Mouse (Mus musculus) bone marrow macrophage, adult 2 months (primary cell): Measurements from ENCODE around the gene Hist1h4d. TPM values are rescaled to one million over a fixed set of nuclear protein-coding genes. Genes with fewer than 3 reads are reported as not detected.
"Not testable (repeated sequence)": the region's sequence is repeated elsewhere in the genome, so short reads cannot be mapped to it uniquely, and the experiment has no call there.

Experiments used
- H3K27ac ChIP-seq: 2 replicates; pipeline ENCODE4 v1.5.1; 2012; ENCODE audit warnings: low read depth, low read length; ENCODE audit not compliant: insufficient read depth
- H3K4me1 ChIP-seq: 2 replicates; pipeline ENCODE4 v1.6.1; 2012; ENCODE audit warnings: low read length; ENCODE audit not compliant: control insufficient read depth, insufficient read depth
- H3K4me3 ChIP-seq: 2 replicates; pipeline ENCODE4 v1.5.1; 2012; ENCODE audit warnings: mild to moderate bottlenecking, low read length, moderate library complexity; ENCODE audit not compliant: insufficient read depth
- CTCF ChIP-seq: IDR thresholded peaks from 2 replicates; pipeline ENCODE4 v1.5.1; 2012; ENCODE audit warnings: low read depth, mild to moderate bottlenecking, low read length, moderate library complexity
- POLR2A ChIP-seq: IDR thresholded peaks from 2 replicates; pipeline ENCODE4 v1.6.1; 2012; ENCODE audit warnings: mild to moderate bottlenecking, low read depth, low read length, borderline replicate concordance
- polyA plus RNA-seq: library from polyadenylated mRNA; stranded (reverse); fragments of >200 nt; gene quantifications from 2 replicates; pipeline ENCODE4 v1.2.4, GENCODE M21; 2012; ENCODE audit not compliant: missing spikeins, insufficient read depth, insufficient read length

The Hist1h4d gene
- polyA plus RNA-seq, 1 experiment = 1.6 TPM

GRCm38 (mm10) chr13:23538249-23538648 lies 43.1 kb upstream of the Hist1h4d start:
- H3K4me3 ChIP-seq = no peak overlapping the region
- peaks cover 21% of the 10 kb centered on the region for H3K4me1 ChIP-seq
- no peak for TF ChIP-seq CTCF
- TF ChIP-seq POLR2A = no peak
- peak overlapping the region; percentile 63 for H3K27ac ChIP-seq

DNA sequence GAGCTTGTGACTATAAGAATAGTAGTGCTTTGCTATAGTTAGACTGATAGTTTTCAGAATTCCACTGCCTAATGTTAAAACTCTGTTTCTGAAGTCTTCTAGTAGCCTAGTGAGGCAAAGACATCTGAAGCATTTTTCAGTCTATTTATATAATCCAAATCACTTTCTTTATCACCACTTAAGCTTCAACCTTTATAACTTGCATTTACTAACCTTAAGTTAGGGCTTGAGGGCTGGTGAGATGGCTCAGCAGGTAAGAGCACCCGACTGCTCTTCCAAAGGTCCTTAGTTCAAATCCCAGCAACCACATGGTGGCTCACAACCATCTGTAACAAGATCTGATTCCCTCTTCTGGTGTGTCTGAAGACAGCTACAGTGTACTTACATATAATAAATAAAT lies 41.6 kb upstream of the Hist1h4d start:
- H3K27ac ChIP-seq = not testable (repeated sequence)

DNA sequence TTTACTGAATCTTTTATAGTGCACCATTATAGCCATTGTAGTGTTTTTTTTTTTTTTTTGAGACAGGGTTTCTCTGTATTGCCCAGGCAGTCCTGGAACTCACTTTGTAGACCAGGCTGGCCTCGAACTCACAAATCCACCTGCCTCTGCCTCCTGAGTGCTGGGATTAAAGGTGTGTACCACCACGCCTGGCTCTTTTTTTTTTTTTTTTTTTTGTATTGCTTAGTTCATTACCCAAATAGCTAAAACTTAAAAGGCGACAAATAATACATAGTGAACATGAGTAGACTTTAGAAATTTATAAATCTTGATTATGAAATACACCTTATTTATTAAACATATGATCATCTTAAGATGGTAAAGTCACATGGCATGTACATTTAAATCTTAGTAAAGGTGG lies 39.9 kb upstream of the Hist1h4d start:
- Histone ChIP-seq H3K4me3 (no peak overlapping the region), H3K27ac (no peak overlapping the region), H3K4me1 (peaks cover 20% of the 10 kb centered on the region)
- TF ChIP-seq POLR2A (no peak), CTCF (no peak)

More for the DNA sequence above, 41.6 kb upstream of the Hist1h4d start:
- not testable (repeated sequence) for H3K4me3 ChIP-seq
- H3K4me1 ChIP-seq = peaks cover 21% of the 10 kb centered on the region

DNA sequence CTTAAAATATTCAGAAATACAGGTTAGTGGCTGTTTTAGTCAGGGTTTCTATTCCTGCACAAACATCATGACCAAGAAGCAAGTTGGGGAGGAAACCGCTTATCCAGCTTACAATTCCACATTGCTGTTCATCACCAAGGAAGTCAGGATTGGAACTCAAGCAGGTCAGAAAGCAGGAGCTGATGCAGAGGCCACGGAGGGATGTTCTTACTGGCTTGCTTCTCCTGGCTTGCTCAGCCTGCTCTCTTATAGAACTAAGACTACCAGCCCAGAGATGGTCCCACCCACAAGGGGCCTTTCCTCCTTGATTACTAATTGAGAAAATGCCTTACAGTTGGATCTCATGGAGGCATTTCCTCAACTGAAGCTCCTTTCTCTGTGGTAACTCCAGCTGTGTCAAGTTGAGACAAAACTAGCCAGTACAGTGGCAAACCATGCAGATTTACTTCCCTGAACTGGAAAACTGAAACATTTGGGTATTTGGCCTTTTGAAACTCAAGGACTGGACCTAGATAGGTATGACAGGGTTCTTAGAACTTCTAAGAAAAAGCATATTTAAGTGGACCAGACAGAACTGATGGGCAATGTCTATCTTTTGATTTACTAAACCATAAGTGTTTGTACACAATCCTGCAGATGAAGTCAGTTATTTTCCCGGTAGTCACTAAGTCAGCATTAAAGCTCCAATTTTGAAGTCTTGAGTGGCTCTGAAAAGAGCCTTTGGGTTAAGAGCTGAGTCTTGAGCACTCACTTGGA lies 39.0 kb upstream of the Hist1h4d start:
- H3K27ac ChIP-seq = peak overlapping the region; percentile 73
- peak overlapping the region; percentile 54 for H3K4me3 ChIP-seq
- H3K4me1 ChIP-seq = peaks cover 16% of the 10 kb centered on the region

GRCm38 (mm10) chr13:23542999-23543607 lies 38.3 kb upstream of the Hist1h4d start, which contains the start of gene Hist1h2bh:
TSS of gene Hist1h2bh (minus strand) at chr13:23543392.
- Histone ChIP-seq H3K27ac (peak within 1 kb of the TSS; percentile 88), H3K4me3 (peak within 1 kb of the TSS; percentile 54), H3K4me1 (peaks cover 11% of the 10 kb centered on the region)

- TF ChIP-seq POLR2A (0 out of 2 replicates have a peak, but pooled peaks have one; percentile 67), CTCF (no peak)
- Histone ChIP-seq H3K4me3 (peak within 1 kb of the TSS; percentile 63), H3K27ac (peak within 1 kb of the TSS; percentile 88), H3K4me1 (peaks cover 3% of the 10 kb centered on the region)
Measured at GRCm38 (mm10) chr13:23543965-23544786, 37.2 kb upstream of the Hist1h4d start, which contains the start of gene Hist1h3f. TSS of gene Hist1h3f (plus strand) at chr13:23544052.

DNA sequence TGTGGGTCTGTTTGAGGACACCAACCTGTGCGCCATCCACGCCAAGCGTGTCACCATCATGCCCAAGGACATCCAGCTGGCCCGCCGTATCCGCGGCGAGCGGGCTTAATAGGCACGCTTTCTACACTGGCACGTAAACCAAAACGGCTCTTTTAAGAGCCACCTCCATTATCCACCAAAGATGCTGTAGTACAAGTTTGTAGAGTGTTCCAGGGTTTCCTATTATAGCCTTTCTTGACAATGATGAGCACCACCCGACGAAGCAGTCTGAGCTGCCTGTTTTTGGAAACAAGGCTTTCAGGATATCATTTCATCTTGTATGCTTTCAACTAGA lies 36.6 kb upstream of the Hist1h4d start:
- Histone ChIP-seq H3K27ac (peak overlapping the region; percentile 71), H3K4me3 (peak overlapping the region; percentile 63)
- H3K4me1 ChIP-seq = not testable (repeated sequence)

DNA sequence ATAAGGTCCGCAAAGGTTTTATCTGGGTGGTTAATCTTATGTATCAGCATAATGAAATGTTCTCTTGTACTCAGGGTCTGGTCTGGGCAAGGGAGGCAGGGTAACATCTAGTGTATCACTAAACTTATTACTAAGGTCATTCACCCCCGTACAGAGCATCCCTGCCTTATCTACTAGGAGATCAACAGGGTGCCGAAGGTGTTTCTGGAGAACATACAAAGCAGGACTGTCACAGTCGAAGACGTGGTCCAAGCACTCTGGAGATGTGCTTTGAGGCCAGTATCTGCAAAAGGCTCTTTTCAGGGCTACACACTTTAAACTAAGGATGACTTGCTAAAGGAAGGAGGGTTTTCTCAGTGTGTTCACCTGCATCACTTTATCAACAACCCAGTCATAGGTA lies 34.7 kb upstream of the Hist1h4d start:
- Histone ChIP-seq H3K27ac (no peak overlapping the region), H3K4me3 (no peak overlapping the region), H3K4me1 (peaks cover 6% of the 10 kb centered on the region)
- TF ChIP-seq CTCF (no peak), POLR2A (no peak)

- H3K4me3 ChIP-seq = peak overlapping the region; percentile 58
- TF ChIP-seq POLR2A (no peak), CTCF (no peak)
- H3K4me1 ChIP-seq = peaks cover 12% of the 10 kb centered on the region
- peak overlapping the region; percentile 77 for H3K27ac ChIP-seq
Measured at GRCm38 (mm10) chr13:23550761-23551145, 30.6 kb upstream of the Hist1h4d start.

DNA sequence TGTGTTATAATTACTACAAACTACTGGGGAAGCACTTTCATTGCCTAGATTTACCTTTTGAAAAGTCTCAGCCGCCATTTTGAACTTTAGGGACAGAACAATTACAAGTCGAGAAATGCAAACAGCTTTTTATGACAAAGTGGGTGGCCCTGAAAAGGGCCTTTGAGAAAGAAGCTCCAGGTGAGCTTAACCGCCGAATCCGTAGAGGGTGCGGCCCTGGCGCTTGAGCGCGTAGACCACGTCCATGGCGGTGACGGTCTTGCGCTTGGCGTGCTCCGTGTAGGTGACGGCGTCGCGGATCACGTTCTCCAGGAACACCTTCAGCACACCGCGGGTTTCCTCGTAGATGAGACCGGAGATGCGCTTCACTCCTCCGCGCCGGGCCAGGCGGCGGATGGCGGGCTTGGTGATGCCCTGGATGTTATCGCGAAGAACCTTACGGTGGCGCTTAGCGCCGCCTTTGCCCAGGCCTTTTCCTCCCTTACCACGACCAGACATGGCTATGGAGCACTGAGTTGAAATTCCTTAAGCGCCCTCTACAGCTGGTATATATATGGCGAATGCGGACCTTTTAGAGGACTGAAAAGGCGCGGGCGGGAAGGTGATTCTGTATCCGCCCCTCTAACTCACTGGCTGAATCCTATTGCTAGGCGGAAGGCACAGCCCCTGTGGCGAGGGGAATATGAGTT lies 30.1 kb upstream of the Hist1h4d start, which contains the start of gene Hist1h4f:
Hist1h4f (minus strand) TSS at position 503 of the 689 bp plus-strand sequence.
- Histone ChIP-seq H3K27ac (peak within 1 kb of the TSS; percentile 77), H3K4me3 (peak within 1 kb of the TSS; percentile 58), H3K4me1 (peaks cover 11% of the 10 kb centered on the region)
- peak; percentile 87 for TF ChIP-seq POLR2A
